Mouse (Mus musculus): ENCODE results near the gene Sema6b.

- TF ChIP-seq UBTF (IDR thresholded peaks at IDR 0.05; ENCODE audit: low read depth, low read length) (no peak), CTCF (conservative IDR thresholded peaks at IDR 0.05 in 1 of 2, IDR thresholded peaks at IDR 0.05 in 1 of 2; ENCODE audit: low read depth in 2 of 2, low read length in 2 of 2) (no peak), POLR2A (IDR thresholded peaks at IDR 0.05; ENCODE audit: low read depth, low read length) (no peak), USF2 (conservative IDR thresholded peaks at IDR 0.05; ENCODE audit: low read depth, low read length) (no peak), KAT2A (IDR thresholded peaks at IDR 0.05; ENCODE audit: insufficient replicate concordance, low read length) (no peak), EP300 (IDR thresholded peaks at IDR 0.05; ENCODE audit: low read length) (no peak), MAFK (IDR thresholded peaks at IDR 0.05; ENCODE audit: insufficient replicate concordance, low read length) (no peak), MAX (IDR thresholded peaks at IDR 0.05; ENCODE audit: low read length) (no peak), ZMIZ1 (IDR thresholded peaks at IDR 0.05; ENCODE audit: low read depth, low read length) (no peak)
These were observed 27.4 kb downstream of the Sema6b start for GRCm38 (mm10) chr17:56112743-56113142.
